ENCODE assay signal across 18 mouse cellular contexts in the genomic region with DNA sequence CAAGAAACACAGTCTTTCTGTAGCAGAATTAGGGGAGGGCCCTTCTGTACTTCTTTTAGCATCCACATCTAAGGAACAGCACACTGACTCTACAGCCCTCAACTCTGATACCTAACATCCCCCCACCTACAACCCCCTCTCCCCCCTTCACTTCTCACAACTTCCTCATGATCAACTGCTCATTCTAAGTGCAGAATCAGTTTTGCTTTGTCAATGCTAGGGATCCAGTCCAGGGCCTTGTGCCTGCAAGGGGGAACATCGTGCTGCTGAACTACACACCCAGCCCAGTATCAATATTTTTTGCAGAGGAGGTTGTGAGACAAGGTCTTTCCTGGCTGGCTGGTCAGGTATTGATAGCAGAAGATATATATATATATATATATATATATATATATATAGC. TPM values are rescaled to one million over a fixed set of nuclear protein-coding genes. Genes with fewer than 3 reads are reported as not detected.
DNase-seq lines count a peak whose midpoint lies in the region; ATAC-seq and TF ChIP-seq lines count a peak whose summit lies in the region.
"Had no signal": no experiment of that assay in that cellular context is flagged by ENCODE, and none has a peak within 500 bp of the region (broad histone marks: within the 10 kb centered on the region; RNA-seq: fewer than 3 reads in every experiment).

No protein-coding gene starts in this region.

- H3K27me3 ChIP-seq in heart, embryonic 11.5 days (ENCODE audit: control insufficient read depth, insufficient read depth, low read length): no peaks in the 10 kb centered on the region
- H3K27me3 ChIP-seq in lung, postnatal 0 days (replicated peaks; ENCODE audit: insufficient read depth, low read length): no peaks in the 10 kb centered on the region
- no peaks in the 10 kb centered on the region for H3K27me3 ChIP-seq in intestine, embryonic 14.5 days (replicated peaks; ENCODE audit: control insufficient read depth, insufficient read depth, low read length)
- no peaks in the 10 kb centered on the region for H3K27me3 ChIP-seq in stomach, embryonic 15.5 days (replicated peaks)
- H3K27me3 ChIP-seq in forebrain, embryonic 12.5 days: no peaks in the 10 kb centered on the region
- H3K27me3 ChIP-seq: embryonic facial prominence, embryonic 13.5 days; forebrain, embryonic 13.5 days; neural tube, embryonic 13.5 days had no signal

- peaks cover 27% of the 10 kb centered on the region for H3K4me1 ChIP-seq in heart, embryonic 11.5 days (ENCODE audit: control insufficient read depth, insufficient read depth, low read length)
- no peaks in the 10 kb centered on the region for H3K4me1 ChIP-seq in lung, postnatal 0 days (ENCODE audit: insufficient read depth, low read depth, low read length)
- peaks cover 4% of the 10 kb centered on the region for H3K4me1 ChIP-seq in lung, adult 2 months (ENCODE audit: control insufficient read depth, insufficient read depth, low read length)
- H3K4me1 ChIP-seq in intestine, embryonic 14.5 days (replicated peaks; ENCODE audit: control insufficient read depth, insufficient read depth, low read length): peaks cover 7% of the 10 kb centered on the region; the same call in 1 of the 2 replicates
- peaks cover 12% of the 10 kb centered on the region; the same call in 1 of the 2 replicates for H3K4me1 ChIP-seq in stomach, embryonic 15.5 days
- H3K4me1 ChIP-seq in forebrain, embryonic 12.5 days: no peaks in the 10 kb centered on the region
- H3K4me1 ChIP-seq: forebrain, embryonic 13.5 days; neural tube, embryonic 13.5 days had no signal

- WGBS in heart, embryonic 11.5 days (ENCODE audit: insufficient replicate concordance): 54% methylated on average over 1 of the region's 1 CpGs
- WGBS in lung, postnatal 0 days: 82% methylated on average over 1 of the region's 1 CpGs
- WGBS in lung, adult 2 months: 64% methylated on average over 1 of the region's 1 CpGs
- 86% methylated on average over 1 of the region's 1 CpGs for WGBS in intestine, embryonic 14.5 days
- 76% methylated on average over 1 of the region's 1 CpGs for WGBS in stomach, embryonic 15.5 days
- 93% methylated on average over 1 of the region's 1 CpGs for WGBS in forebrain, embryonic 12.5 days

- H3K9me3 ChIP-seq in heart, embryonic 11.5 days (replicated peaks; ENCODE audit: control insufficient read depth, low read length): peaks cover 3% of the 10 kb centered on the region; the same call in 1 of the 2 replicates
- H3K9me3 ChIP-seq in lung, postnatal 0 days (ENCODE audit: low read length): no peaks in the 10 kb centered on the region
- no peaks in the 10 kb centered on the region for H3K9me3 ChIP-seq in intestine, embryonic 14.5 days (ENCODE audit: control insufficient read depth, low read length)
- H3K9me3 ChIP-seq in stomach, embryonic 15.5 days: no peaks in the 10 kb centered on the region
- peaks cover 9% of the 10 kb centered on the region; the same call in 1 of the 2 replicates for H3K9me3 ChIP-seq in forebrain, embryonic 12.5 days
- H3K9me3 ChIP-seq: embryonic facial prominence, embryonic 13.5 days; forebrain, embryonic 13.5 days had no signal

- peaks cover 5% of the 10 kb centered on the region for H3K36me3 ChIP-seq in heart, embryonic 11.5 days (ENCODE audit: control insufficient read depth, insufficient read depth, low read length)
- peaks cover 5% of the 10 kb centered on the region; the same call in 1 of the 2 replicates for H3K36me3 ChIP-seq in lung, postnatal 0 days (ENCODE audit: insufficient read depth, low read length)
- H3K36me3 ChIP-seq in intestine, embryonic 14.5 days (ENCODE audit: control insufficient read depth, insufficient read depth, low read length): peaks cover 21% of the 10 kb centered on the region
- peaks cover 8% of the 10 kb centered on the region for H3K36me3 ChIP-seq in stomach, embryonic 15.5 days
- peaks cover 32% of the 10 kb centered on the region for H3K36me3 ChIP-seq in forebrain, embryonic 12.5 days (replicated peaks)

- peak overlapping the region; percentile 71 for H3K27ac ChIP-seq in heart, embryonic 11.5 days (ENCODE audit: low read depth, low read length)
- peak overlapping the region; percentile 14; the same call in 1 of the 2 replicates for H3K27ac ChIP-seq in lung, postnatal 0 days (ENCODE audit: low read length)
- 0 out of 2 replicates have a peak overlapping the region, but pooled peaks have one; percentile 11 for H3K27ac ChIP-seq in intestine, embryonic 14.5 days (ENCODE audit: low read depth)
- peak overlapping the region; percentile 68 for H3K27ac ChIP-seq in stomach, embryonic 15.5 days
- H3K27ac ChIP-seq in forebrain, embryonic 12.5 days: no peak overlapping the region
- H3K27ac ChIP-seq: embryonic facial prominence, embryonic 13.5 days; forebrain, embryonic 13.5 days; hindbrain, embryonic 14.5 days; kidney, postnatal 0 days; neural tube, embryonic 13.5 days had no signal

- no peak for TF ChIP-seq CTCF in lung, postnatal 0 days (IDR thresholded peaks at IDR 0.05)
- TF ChIP-seq CTCF in lung, adult 2 months (IDR thresholded peaks at IDR 0.05; ENCODE audit: insufficient read depth, low read length): no peak

- ATAC-seq in heart, embryonic 11.5 days (replicated peaks; ENCODE audit: insufficient number of reproducible peaks, low FRiP score, low TSS enrichment): no peak
- ATAC-seq in lung, postnatal 0 days: no peak
- ATAC-seq in intestine, embryonic 14.5 days (replicated peaks; ENCODE audit: low FRiP score, low TSS enrichment, low read depth): no peak
- no peak for ATAC-seq in stomach, embryonic 15.5 days (ENCODE audit: insufficient read depth, low FRiP score, low read depth)
- ATAC-seq in forebrain, embryonic 12.5 days (ENCODE audit: low FRiP score): no peak
- ATAC-seq: forebrain, embryonic 13.5 days had no signal

- DNase-seq in heart, postnatal 36 days: no peak
- DNase-seq in lung, postnatal 0 days (ENCODE audit: low spot score): no peak
- no peak for DNase-seq in lung, adult 2 months
- no peak for DNase-seq in intestine, embryonic 14.5 days (ENCODE audit: low spot score)
- no peak for DNase-seq in urinary bladder, adult 2 months (ENCODE audit: low spot score)
- DNase-seq: adrenal gland, postnatal 14 days; cerebellum, postnatal 25 days; left cerebral cortex, postnatal 4 days; spleen, adult 18-20 months; thymus, adult 18-20 months had no signal

- H3K9ac ChIP-seq in heart, embryonic 11.5 days (ENCODE audit: low read depth, low read length): 0 out of 2 replicates have a peak overlapping the region, but pooled peaks have one; percentile 22
- no peak overlapping the region for H3K9ac ChIP-seq in lung, postnatal 0 days (replicated peaks; ENCODE audit: low read depth)
- no peak overlapping the region for H3K9ac ChIP-seq in intestine, embryonic 14.5 days (ENCODE audit: low read length)
- no peak overlapping the region for H3K9ac ChIP-seq in stomach, embryonic 15.5 days
- H3K9ac ChIP-seq in forebrain, embryonic 12.5 days: no peak overlapping the region
- H3K9ac ChIP-seq: embryonic facial prominence, embryonic 13.5 days; forebrain, embryonic 13.5 days; hindbrain, embryonic 14.5 days; neural tube, embryonic 13.5 days had no signal

- TF ChIP-seq EP300 in lung, postnatal 0 days (IDR thresholded peaks at IDR 0.05): no peak

- intact Hi-C loops in heart, postnatal 36 days (cut with DNase I): loop anchor here (2.0 kb wide), 1 partner anchor 51 kb away; no protein-coding TSS in a partner anchor

- no peak for TF ChIP-seq POLR2A in lung, adult 2 months (IDR thresholded peaks at IDR 0.05; ENCODE audit: borderline replicate concordance, extremely low read depth, low read depth, low read length)

- H3K4me3 ChIP-seq in heart, embryonic 11.5 days (ENCODE audit: low read depth, low read length): no peak overlapping the region
- H3K4me3 ChIP-seq in lung, postnatal 0 days (ENCODE audit: low read depth, low read length): no peak overlapping the region
- H3K4me3 ChIP-seq in lung, adult 2 months (replicated peaks; ENCODE audit: extremely low read depth, low read depth, low read length): no peak overlapping the region
- H3K4me3 ChIP-seq in intestine, embryonic 14.5 days (ENCODE audit: low read depth, low read length): no peak overlapping the region
- H3K4me3 ChIP-seq in stomach, embryonic 15.5 days (replicated peaks): no peak overlapping the region
- no peak overlapping the region for H3K4me3 ChIP-seq in forebrain, embryonic 12.5 days (replicated peaks)
- H3K4me3 ChIP-seq: embryonic facial prominence, embryonic 13.5 days; forebrain, embryonic 13.5 days; neural tube, embryonic 13.5 days had no signal

- peak overlapping the region; percentile 51 for H3K4me2 ChIP-seq in heart, embryonic 11.5 days
- H3K4me2 ChIP-seq in lung, postnatal 0 days (replicated peaks; ENCODE audit: low read depth, low read length): no peak overlapping the region
- H3K4me2 ChIP-seq in intestine, embryonic 14.5 days (ENCODE audit: low read length): no peak overlapping the region
- H3K4me2 ChIP-seq in stomach, embryonic 15.5 days: 0 out of 2 replicates have a peak overlapping the region, but pooled peaks have one; percentile 10
- no peak overlapping the region for H3K4me2 ChIP-seq in forebrain, embryonic 12.5 days
- H3K4me2 ChIP-seq: embryonic facial prominence, embryonic 13.5 days; forebrain, embryonic 13.5 days; hindbrain, embryonic 14.5 days; neural tube, embryonic 13.5 days had no signal

RNA-seq across cellular contexts. Expression of a gene that starts 41.7 kb away (rescaled TPM):
- polyA plus RNA-seq in heart, embryonic 11.5 days (2014; fragmentation: Nextera tagmentation; extraction: Ambion mirVana): 86.2 and 105 TPM in 2 replicates
- 10 to 100 TPM; 38.7 to 39.3 TPM for total RNA-seq in heart, postnatal 36 days (2021)
- polyA plus RNA-seq in lung, postnatal 0 days (2015; fragmentation: Nextera tagmentation; extraction: Ambion mirVana): 113 and 116 TPM in 2 replicates
- 170 and 209 TPM in 2 replicates for polyA plus RNA-seq in lung, adult 2 months (2012; rRNA removed)
- 47.9 and 49.7 TPM in 2 replicates for polyA plus RNA-seq in intestine, embryonic 14.5 days (2014; fragmentation: Nextera tagmentation; extraction: Ambion mirVana)
- polyA plus RNA-seq in stomach, embryonic 15.5 days (2015; fragmentation: Nextera tagmentation; extraction: Ambion mirVana): 38.3 and 43.0 TPM in 2 replicates
- 13.4 and 14.2 TPM in 2 replicates for polyA plus RNA-seq in forebrain, embryonic 12.5 days (2016; fragmentation: Nextera tagmentation; extraction: Ambion mirVana)
- polyA plus RNA-seq in urinary bladder, adult 2 months (2012; rRNA removed): 182 and 219 TPM in 2 replicates

RNA-seq across cellular contexts. Expression of a gene that starts 57.9 kb away (rescaled TPM):
- 12.6 and 14.8 TPM in 2 replicates for polyA plus RNA-seq in heart, embryonic 11.5 days (2014; fragmentation: Nextera tagmentation; extraction: Ambion mirVana)
- 10 to 100 TPM; 17.7 to 22.6 TPM for total RNA-seq in heart, postnatal 36 days (2021)
- polyA plus RNA-seq in lung, postnatal 0 days (2015; fragmentation: Nextera tagmentation; extraction: Ambion mirVana): 6.8 and 9.3 TPM in 2 replicates
- 9.0 and 14.2 TPM in 2 replicates for polyA plus RNA-seq in lung, adult 2 months (2012; rRNA removed)
- 18.1 and 19.9 TPM in 2 replicates for polyA plus RNA-seq in intestine, embryonic 14.5 days (2014; fragmentation: Nextera tagmentation; extraction: Ambion mirVana)
- 12.4 and 13.6 TPM in 2 replicates for polyA plus RNA-seq in stomach, embryonic 15.5 days (2015; fragmentation: Nextera tagmentation; extraction: Ambion mirVana)
- 28.7 and 34.3 TPM in 2 replicates for polyA plus RNA-seq in forebrain, embryonic 12.5 days (2016; fragmentation: Nextera tagmentation; extraction: Ambion mirVana)
- polyA plus RNA-seq in urinary bladder, adult 2 months (2012; rRNA removed): 14.9 and 16.0 TPM in 2 replicates

Comparison
In these comparisons a context has a peak if more than half of its experiments do, and no peak if none do; other contexts are left out.
1. H3K4me2 ChIP-seq: peak in heart, embryonic 11.5 days (single experiment) and stomach, embryonic 15.5 days (single experiment); none in lung, postnatal 0 days (single experiment), intestine, embryonic 14.5 days (single experiment) and forebrain, embryonic 12.5 days (single experiment).